Mouse (Mus musculus): ENCODE measurements around the gene Pam. TPM values are rescaled to one million over a fixed set of nuclear protein-coding genes. Genes with fewer than 3 reads are reported as not detected.
A peak's percentile ranks its signal among the peaks of the same experiment; 100 is the strongest.
"Not testable (repeated sequence)": the region's sequence is repeated elsewhere in the genome, so short reads cannot be mapped to it uniquely, and the experiment has no call there.

Gene Pam
- polyA plus RNA-seq, 1 experiment from 2014 or later, result 30.7 TPM

- Histone ChIP-seq H3K27me3 (no peaks in the 10 kb centered on the region), H3K4me3 (replicated peaks) (no peak overlapping the region), H3K4me2 (no peak overlapping the region), H3K9me3 (replicated peaks) (no peaks in the 10 kb centered on the region), H3K4me1 (no peaks in the 10 kb centered on the region), H3K36me3 (no peaks in the 10 kb centered on the region), H3K27ac (no peak overlapping the region), H3K9ac (no peak overlapping the region)
- WGBS, result 89% methylated on average over 4 of the region's 4 CpGs
- no peak for ATAC-seq (replicated peaks; ENCODE audit: low FRiP score)
Measured at GRCm38 (mm10) chr1:98027959-98028358, 67.5 kb downstream of the Pam start.

- no peak for ATAC-seq (replicated peaks; ENCODE audit: low FRiP score)
- no peaks in the 10 kb centered on the region for H3K27me3 ChIP-seq
- H3K4me3 ChIP-seq (replicated peaks), result no peak overlapping the region
- WGBS, result 69% methylated on average over 6 of the region's 6 CpGs
- no peak overlapping the region for H3K9ac ChIP-seq
- H3K4me1 ChIP-seq, result no peaks in the 10 kb centered on the region
- H3K27ac ChIP-seq, result no peak overlapping the region
- H3K36me3 ChIP-seq, result no peaks in the 10 kb centered on the region
- no peaks in the 10 kb centered on the region for H3K9me3 ChIP-seq (replicated peaks)
- H3K4me2 ChIP-seq, result no peak overlapping the region
Measured at GRCm38 (mm10) chr1:98025924-98026640, 69.4 kb downstream of the Pam start.

GRCm38 (mm10) chr1:98023866-98024265 lies 71.6 kb downstream of the Pam start:
- H3K9ac ChIP-seq, result no peak overlapping the region
- H3K9me3 ChIP-seq (replicated peaks), result no peaks in the 10 kb centered on the region
- no peaks in the 10 kb centered on the region for H3K4me1 ChIP-seq
- no peaks in the 10 kb centered on the region for H3K36me3 ChIP-seq
- H3K27ac ChIP-seq, result no peak overlapping the region
- H3K4me3 ChIP-seq (replicated peaks), result no peak overlapping the region
- no peak for ATAC-seq (replicated peaks; ENCODE audit: low FRiP score)
- WGBS, result 69% methylated on average over 4 of the region's 4 CpGs
- H3K27me3 ChIP-seq, result no peaks in the 10 kb centered on the region
- H3K4me2 ChIP-seq, result no peak overlapping the region

- no peak overlapping the region for H3K9ac ChIP-seq
- H3K9me3 ChIP-seq (replicated peaks), result no peaks in the 10 kb centered on the region
- H3K4me2 ChIP-seq, result no peak overlapping the region
- no peak overlapping the region for H3K27ac ChIP-seq
- H3K4me1 ChIP-seq, result no peaks in the 10 kb centered on the region
- no peak overlapping the region for H3K4me3 ChIP-seq (replicated peaks)
- H3K36me3 ChIP-seq, result no peaks in the 10 kb centered on the region
- no peak for ATAC-seq (replicated peaks; ENCODE audit: low FRiP score)
- H3K27me3 ChIP-seq, result no peaks in the 10 kb centered on the region
- 93% methylated on average over 9 of the region's 9 CpGs for WGBS
Measured at GRCm38 (mm10) chr1:98018987-98019386, 76.5 kb downstream of the Pam start.

GRCm38 (mm10) chr1:98016004-98016848 lies 79.2 kb downstream of the Pam start:
- Histone ChIP-seq H3K36me3 (no peaks in the 10 kb centered on the region), H3K27ac (no peak overlapping the region), H3K4me3 (replicated peaks) (no peak overlapping the region), H3K4me2 (no peak overlapping the region), H3K9me3 (replicated peaks) (no peaks in the 10 kb centered on the region), H3K27me3 (no peaks in the 10 kb centered on the region), H3K9ac (no peak overlapping the region), H3K4me1 (no peaks in the 10 kb centered on the region)
- 82% methylated on average over 10 of the region's 10 CpGs for WGBS
- no peak for ATAC-seq (replicated peaks; ENCODE audit: low FRiP score)

GRCm38 (mm10) chr1:98015564-98015963 lies 79.9 kb downstream of the Pam start:
- Histone ChIP-seq H3K4me1 (no peaks in the 10 kb centered on the region), H3K9me3 (replicated peaks) (no peaks in the 10 kb centered on the region), H3K36me3 (no peaks in the 10 kb centered on the region), H3K4me3 (replicated peaks) (no peak overlapping the region), H3K27ac (no peak overlapping the region), H3K27me3 (no peaks in the 10 kb centered on the region), H3K4me2 (no peak overlapping the region), H3K9ac (no peak overlapping the region)
- no peak for ATAC-seq (replicated peaks; ENCODE audit: low FRiP score)
- WGBS, result 84% methylated on average over 4 of the region's 4 CpGs

GRCm38 (mm10) chr1:98002561-98003425 lies 92.7 kb downstream of the Pam start:
- no peaks in the 10 kb centered on the region for H3K36me3 ChIP-seq
- H3K4me2 ChIP-seq, result no peak overlapping the region
- no peak overlapping the region for H3K27ac ChIP-seq
- no peaks in the 10 kb centered on the region for H3K9me3 ChIP-seq (replicated peaks)
- 0 out of 2 replicates have a peak, but pooled peaks cover 6% of the 10 kb centered on the region for H3K4me1 ChIP-seq
- ATAC-seq (replicated peaks; ENCODE audit: low FRiP score), result 0 out of 2 replicates have a peak, but pooled peaks have one; percentile 36
- H3K9ac ChIP-seq, result no peak overlapping the region
- no peak overlapping the region for H3K4me3 ChIP-seq (replicated peaks)
- H3K27me3 ChIP-seq, result no peaks in the 10 kb centered on the region
- 73% methylated on average over 7 of the region's 7 CpGs for WGBS

GRCm38 (mm10) chr1:97999465-97999864 lies 96.0 kb downstream of the Pam start:
- ATAC-seq (replicated peaks; ENCODE audit: low FRiP score), result no peak
- H3K4me3 ChIP-seq (replicated peaks), result no peak overlapping the region
- H3K36me3 ChIP-seq, result no peaks in the 10 kb centered on the region
- H3K27me3 ChIP-seq, result no peaks in the 10 kb centered on the region
- H3K27ac ChIP-seq, result no peak overlapping the region
- H3K9me3 ChIP-seq (replicated peaks), result no peaks in the 10 kb centered on the region
- H3K9ac ChIP-seq, result no peak overlapping the region
- 0 out of 2 replicates have a peak, but pooled peaks cover 6% of the 10 kb centered on the region for H3K4me1 ChIP-seq
- no peak overlapping the region for H3K4me2 ChIP-seq
- WGBS, result 88% methylated on average over 2 of the region's 2 CpGs

GRCm38 (mm10) chr1:97998961-97999360 lies 96.5 kb downstream of the Pam start:
- WGBS, result 64% methylated on average over 5 of the region's 5 CpGs
- not testable (repeated sequence) for H3K27ac ChIP-seq; H3K36me3 ChIP-seq; H3K9ac ChIP-seq; H3K9me3 ChIP-seq (replicated peaks); ATAC-seq (replicated peaks; ENCODE audit: low FRiP score); H3K4me1 ChIP-seq; H3K4me3 ChIP-seq (replicated peaks); H3K4me2 ChIP-seq; H3K27me3 ChIP-seq

- Histone ChIP-seq H3K9me3 (replicated peaks) (no peaks in the 10 kb centered on the region), H3K4me2 (no peak overlapping the region), H3K4me3 (replicated peaks) (no peak overlapping the region), H3K27ac (no peak overlapping the region), H3K36me3 (no peaks in the 10 kb centered on the region), H3K27me3 (no peaks in the 10 kb centered on the region), H3K9ac (no peak overlapping the region), H3K4me1 (0 out of 2 replicates have a peak, but pooled peaks cover under 1% of the 10 kb centered on the region)
- WGBS, result 89% methylated on average over 1 of the region's 1 CpGs
- ATAC-seq (replicated peaks; ENCODE audit: low FRiP score), result no peak
Measured at GRCm38 (mm10) chr1:97997088-97997487, 98.4 kb downstream of the Pam start.

GRCm38 (mm10) chr1:97991976-97992375 lies 103.5 kb downstream of the Pam start:
- no peaks in the 10 kb centered on the region for H3K27me3 ChIP-seq
- H3K27ac ChIP-seq, result no peak overlapping the region
- no peak overlapping the region for H3K4me2 ChIP-seq
- H3K36me3 ChIP-seq, result no peaks in the 10 kb centered on the region
- no peak overlapping the region for H3K4me3 ChIP-seq (replicated peaks)
- no peak for ATAC-seq (replicated peaks; ENCODE audit: low FRiP score)
- no peaks in the 10 kb centered on the region for H3K4me1 ChIP-seq
- H3K9me3 ChIP-seq (replicated peaks), result no peaks in the 10 kb centered on the region
- no peak overlapping the region for H3K9ac ChIP-seq
- 66% methylated on average over 3 of the region's 3 CpGs for WGBS

GRCm38 (mm10) chr1:97983189-97983588 lies 112.3 kb downstream of the Pam start:
- no peaks in the 10 kb centered on the region for H3K4me1 ChIP-seq
- no peaks in the 10 kb centered on the region for H3K9me3 ChIP-seq (replicated peaks)
- H3K4me3 ChIP-seq (replicated peaks), result no peak overlapping the region
- no peak overlapping the region for H3K4me2 ChIP-seq
- no peak overlapping the region for H3K9ac ChIP-seq
- no peak overlapping the region for H3K27ac ChIP-seq
- H3K27me3 ChIP-seq, result no peaks in the 10 kb centered on the region
- 69% methylated on average over 1 of the region's 1 CpGs for WGBS
- ATAC-seq (replicated peaks; ENCODE audit: low FRiP score), result no peak
- H3K36me3 ChIP-seq, result no peaks in the 10 kb centered on the region
